Mouse (Mus musculus) thymus, adult 2 months (tissue): ENCODE measurements around the gene Nmral1. TPM values are rescaled to one million over a fixed set of nuclear protein-coding genes. Genes with fewer than 3 reads are reported as not detected.

Source experiments
- DNase-seq: peaks from one replicate; pipeline ENCODE4 v3.0.0; 2021
- H3K27ac ChIP-seq: fragments of 200-500 bp; 2 replicates; pipeline ENCODE4 v1.5.1; 2012; ENCODE audit warnings: low read length, control low read depth; ENCODE audit not compliant: control insufficient read depth, insufficient read depth
- H3K27me3 ChIP-seq: fragments of 200-500 bp; 2 replicates; pipeline ENCODE4 v1.6.1; 2012; ENCODE audit warnings: mild to moderate bottlenecking, low read length, moderate library complexity, mixed read lengths; ENCODE audit not compliant: control insufficient read depth, insufficient read depth
- H3K36me3 ChIP-seq: fragments of 200-500 bp; 2 replicates; pipeline ENCODE4 v1.6.1; 2012; ENCODE audit warnings: mild to moderate bottlenecking, low read length, moderate library complexity; ENCODE audit not compliant: control insufficient read depth, insufficient read depth
- H3K4me1 ChIP-seq: fragments of 200-500 bp; replicated peaks from 2 replicates; pipeline ENCODE4 v1.6.1; 2012; ENCODE audit warnings: low read length; ENCODE audit not compliant: control insufficient read depth, insufficient read depth
- H3K4me3 ChIP-seq: fragments of 200-500 bp; 2 replicates; pipeline ENCODE4 v1.5.1; 2012; ENCODE audit warnings: mild to moderate bottlenecking, low read length, control low read depth, moderate library complexity; ENCODE audit not compliant: control insufficient read depth, insufficient read depth
- CTCF ChIP-seq: fragments of 200-500 bp; IDR thresholded peaks from 2 replicates; pipeline ENCODE4 v1.5.1; 2012; ENCODE audit warnings: mild to moderate bottlenecking, control low read depth, low read length, moderate library complexity, borderline replicate concordance; ENCODE audit not compliant: control insufficient read depth, poor library complexity, insufficient read depth; ENCODE audit errors: extremely low read depth
- POLR2A ChIP-seq: fragments of 200-500 bp; IDR thresholded peaks from 2 replicates; pipeline ENCODE4 v1.6.1; 2012; ENCODE audit warnings: mild to moderate bottlenecking, low read length, control low read depth, moderate library complexity; ENCODE audit not compliant: control insufficient read depth, poor library complexity, insufficient read depth; ENCODE audit errors: extremely low read depth
- WGBS: fragments of 180-500 bp; shearing (Covaris S2); methylation state at CpG from one replicate; pipeline ENCODE4 v1.1.7; 2018; 5-methylcytosine and 5-hydroxymethylcytosine counted together
- polyA plus RNA-seq: library from polyadenylated mRNA; depleted of rRNA; stranded (reverse); fragments of >200 nt; gene quantifications from 2 replicates; pipeline ENCODE4 v1.2.3, GENCODE M21; 2012

Nmral1 gene
- polyA plus RNA-seq, 1 experiment = 25.6 TPM

DNA sequence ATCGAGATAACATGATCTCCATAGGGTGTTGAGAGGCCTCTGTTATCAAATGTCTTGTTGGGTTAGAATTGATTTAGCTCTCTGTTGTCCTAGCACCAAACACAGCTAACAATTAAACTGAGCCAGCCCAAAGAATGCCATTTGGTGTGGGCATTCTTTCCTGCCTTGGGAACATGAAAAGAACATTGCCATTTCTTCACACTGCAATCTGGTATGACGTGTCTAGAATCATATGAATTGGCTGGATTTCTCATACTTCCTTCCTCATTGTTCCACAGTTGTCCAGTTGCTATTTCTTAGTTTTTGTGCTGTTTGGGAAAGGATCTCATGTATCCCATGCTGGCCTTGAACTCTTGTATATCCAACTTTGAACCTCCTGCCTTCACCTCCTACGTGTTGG is 34.9 kb upstream of the Nmral1 start:
- TF ChIP-seq POLR2A = no peak
- TF ChIP-seq CTCF = no peak
- 91% methylated on average over 3 of the region's 3 CpGs for WGBS

GRCm38 (mm10) chr16:4752155-4752554 is 33.0 kb upstream of the Nmral1 start:
- Histone ChIP-seq H3K4me1 (no peaks in the 10 kb centered on the region; the same call in 1 of the 2 replicates), H3K4me3 (no peak overlapping the region), H3K27me3 (no peaks in the 10 kb centered on the region), H3K36me3 (no peaks in the 10 kb centered on the region), H3K27ac (no peak overlapping the region)
- DNase-seq = no peak
- 94% methylated on average over 3 of the region's 3 CpGs for WGBS
- no peak for TF ChIP-seq POLR2A
- no peak for TF ChIP-seq CTCF

More for the DNA sequence above, 34.9 kb upstream of the Nmral1 start:
- no peak overlapping the region for H3K4me3 ChIP-seq
- H3K4me1 ChIP-seq = no peaks in the 10 kb centered on the region; the same call in 1 of the 2 replicates
- H3K27ac ChIP-seq = no peak overlapping the region
- no peaks in the 10 kb centered on the region for H3K27me3 ChIP-seq
- H3K36me3 ChIP-seq = no peaks in the 10 kb centered on the region
- DNase-seq = no peak

DNA sequence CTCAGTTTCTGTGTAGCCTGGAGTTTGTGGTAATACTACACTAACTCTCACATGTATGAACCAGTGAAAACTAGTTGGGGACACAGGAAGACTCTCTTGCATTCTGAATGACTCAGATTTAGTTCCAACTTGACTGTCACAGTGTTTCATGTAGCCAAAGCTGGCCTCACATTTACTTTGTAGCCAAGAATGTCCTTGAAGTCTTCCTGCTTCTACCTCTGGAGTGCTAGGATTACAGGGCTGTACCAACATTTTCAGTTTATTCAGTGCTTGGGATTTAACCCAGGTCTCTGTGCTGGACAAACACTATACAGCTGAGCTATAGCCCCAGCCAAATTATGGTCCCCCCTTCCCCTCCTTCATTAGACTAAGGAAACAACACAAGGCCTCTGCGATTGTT is 23.0 kb upstream of the Nmral1 start:
- DNase-seq = no peak
- TF ChIP-seq POLR2A (no peak), CTCF (no peak)
- Histone ChIP-seq H3K4me3 (no peak overlapping the region), H3K36me3 (no peaks in the 10 kb centered on the region), H3K27me3 (no peaks in the 10 kb centered on the region), H3K4me1 (no peaks in the 10 kb centered on the region; the same call in 1 of the 2 replicates), H3K27ac (no peak overlapping the region)
- WGBS = 100% methylated on average over 1 of the region's 1 CpGs

DNA sequence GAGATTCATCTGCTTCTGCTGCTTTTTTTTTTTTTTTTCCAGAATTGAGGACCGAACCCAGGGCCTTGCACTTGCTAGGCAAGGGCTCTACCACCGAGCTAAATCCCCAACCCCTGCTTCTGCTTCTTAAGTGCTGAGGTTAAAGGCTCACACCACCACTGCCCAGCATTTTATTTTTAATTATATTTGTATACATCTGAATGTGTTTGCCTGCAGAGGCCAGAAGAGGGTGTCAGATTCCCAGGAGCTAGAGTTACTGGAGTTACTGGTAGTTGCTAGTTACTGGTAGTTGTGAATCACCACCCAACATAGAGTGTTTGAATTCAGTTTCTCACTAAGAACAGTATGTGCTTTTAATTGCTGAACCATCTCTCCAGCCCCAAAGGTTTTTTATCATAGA is 20.8 kb upstream of the Nmral1 start:
- no peaks in the 10 kb centered on the region for H3K36me3 ChIP-seq
- WGBS = 90% methylated on average over 2 of the region's 2 CpGs
- no peak overlapping the region for H3K4me3 ChIP-seq
- H3K27me3 ChIP-seq = no peaks in the 10 kb centered on the region
- TF ChIP-seq POLR2A = no peak
- TF ChIP-seq CTCF = no peak
- no peak overlapping the region for H3K27ac ChIP-seq
- H3K4me1 ChIP-seq = no peaks in the 10 kb centered on the region; the same call in 1 of the 2 replicates
- DNase-seq = no peak

DNA sequence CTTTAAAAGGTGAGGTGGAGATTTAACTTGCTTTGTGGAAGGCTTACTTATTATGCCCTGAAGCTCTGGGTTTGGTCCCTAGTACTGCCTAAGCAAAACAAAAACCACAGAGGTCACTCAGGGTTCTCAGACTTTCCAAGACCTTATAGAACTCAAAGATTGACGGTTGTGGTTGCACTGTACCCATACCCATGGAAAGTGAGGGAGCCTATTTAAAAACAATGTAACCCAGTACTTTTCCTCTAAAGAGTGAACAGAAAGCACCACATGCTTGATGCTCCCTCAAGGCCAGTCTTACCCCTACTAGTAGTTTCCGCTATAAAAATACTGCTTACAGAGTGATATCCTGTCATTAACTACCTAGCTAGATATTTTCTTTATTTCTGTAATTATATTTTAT is 17.1 kb upstream of the Nmral1 start:
- Histone ChIP-seq H3K4me1 (no peaks in the 10 kb centered on the region; the same call in 1 of the 2 replicates), H3K36me3 (no peaks in the 10 kb centered on the region), H3K4me3 (no peak overlapping the region), H3K27me3 (no peaks in the 10 kb centered on the region), H3K27ac (no peak overlapping the region)
- no peak for DNase-seq
- 66% methylated on average over 2 of the region's 2 CpGs for WGBS
- no peak for TF ChIP-seq POLR2A
- TF ChIP-seq CTCF = no peak

- Histone ChIP-seq H3K4me1 (peaks cover 8% of the 10 kb centered on the region; the same call in 1 of the 2 replicates), H3K36me3 (no peaks in the 10 kb centered on the region), H3K27ac (no peak overlapping the region), H3K4me3 (no peak overlapping the region), H3K27me3 (no peaks in the 10 kb centered on the region)
- WGBS = 85% methylated on average over 3 of the region's 3 CpGs
- DNase-seq = no peak
- no peak for TF ChIP-seq POLR2A
- TF ChIP-seq CTCF = no peak
These were observed 11.7 kb upstream of the Nmral1 start for GRCm38 (mm10) chr16:4730776-4731358.

GRCm38 (mm10) chr16:4727963-4728362 is 8.8 kb upstream of the Nmral1 start:
- H3K4me1 ChIP-seq = peaks cover 15% of the 10 kb centered on the region
- no peak overlapping the region for H3K27ac ChIP-seq
- no peak for TF ChIP-seq POLR2A
- TF ChIP-seq CTCF = no peak
- H3K27me3 ChIP-seq = no peaks in the 10 kb centered on the region
- 2% methylated on average over 1 of the region's 1 CpGs for WGBS
- no peak for DNase-seq
- no peaks in the 10 kb centered on the region for H3K36me3 ChIP-seq
- no peak overlapping the region for H3K4me3 ChIP-seq
